Mouse (Mus musculus) intestine, postnatal 0 days (tissue): Measurements from ENCODE around the gene Sertad2. TPM values are rescaled to one million over a fixed set of nuclear protein-coding genes. Genes with fewer than 3 reads are reported as not detected.

Source experiments
- ATAC-seq: fragments of 200-750 bp; cut with Nextera tagmentation; 2 replicates; pipeline ENCODE4 v1.8.0; 2017; ENCODE audit warnings: mild to moderate bottlenecking, moderate TSS enrichment, moderate library complexity
- H3K27ac ChIP-seq: fragments of 300-500 bp; sonication (generic); 2 replicates; pipeline ENCODE4 v1.5.1; 2014; ENCODE audit warnings: mild to moderate bottlenecking, low read depth, low read length, moderate library complexity
- H3K27me3 ChIP-seq: fragments of 300-500 bp; sonication (generic); replicated peaks from 2 replicates; pipeline ENCODE4 v1.6.1; 2014; ENCODE audit warnings: low read length, mixed read lengths; ENCODE audit not compliant: control insufficient read depth, insufficient read depth
- H3K36me3 ChIP-seq: fragments of 300-500 bp; sonication (generic); 2 replicates; pipeline ENCODE4 v1.6.1; 2014; ENCODE audit warnings: mild to moderate bottlenecking, moderate library complexity; ENCODE audit not compliant: control insufficient read depth, insufficient read depth
- H3K4me1 ChIP-seq: fragments of 300-500 bp; sonication (generic); replicated peaks from 2 replicates; pipeline ENCODE4 v1.6.1; 2014; ENCODE audit warnings: antibody characterized with exemption, low read length, mixed read lengths; ENCODE audit not compliant: control insufficient read depth, insufficient read depth
- H3K4me2 ChIP-seq: fragments of 300-500 bp; sonication (generic); replicated peaks from 2 replicates; pipeline ENCODE4 v1.6.1; 2014; ENCODE audit warnings: low read depth, mild to moderate bottlenecking, moderate library complexity
- H3K4me3 ChIP-seq: fragments of 300-500 bp; sonication (generic); 2 replicates; pipeline ENCODE4 v1.5.1; 2014; ENCODE audit warnings: low read depth, low read length
- H3K9ac ChIP-seq: fragments of 300-500 bp; sonication (generic); 2 replicates; pipeline ENCODE4 v1.6.1; 2014; ENCODE audit warnings: mild to moderate bottlenecking, low read depth, low read length
- H3K9me3 ChIP-seq: fragments of 300-500 bp; sonication (generic); 2 replicates; pipeline ENCODE4 v1.6.1; 2016; ENCODE audit warnings: mixed run types; ENCODE audit not compliant: control insufficient read depth
- CTCF ChIP-seq: sonication (generic); IDR thresholded peaks from 2 replicates; pipeline ENCODE4 v1.5.1; 2016; ENCODE audit warnings: low read depth, mild to moderate bottlenecking, control low read depth, antibody characterized with exemption, moderate library complexity
- WGBS: fragments of 180-500 bp; shearing (Covaris S2); extraction: QIAGEN DNeasy Blood & Tissue Kit; methylation state at CpG from one replicate; pipeline ENCODE4 v1.1.7; 2014; 5-methylcytosine and 5-hydroxymethylcytosine counted together
- polyA plus RNA-seq: library from polyadenylated mRNA; unstranded; fragments of >200 nt; fragmentation: Nextera tagmentation; extraction: Ambion mirVana; gene quantifications from 2 replicates; pipeline ENCODE4 v1.2.1, GENCODE M21; 2015

Sertad2 gene
- polyA plus RNA-seq, 1 experiment from 2014 or later: 38.2 TPM

DNA sequence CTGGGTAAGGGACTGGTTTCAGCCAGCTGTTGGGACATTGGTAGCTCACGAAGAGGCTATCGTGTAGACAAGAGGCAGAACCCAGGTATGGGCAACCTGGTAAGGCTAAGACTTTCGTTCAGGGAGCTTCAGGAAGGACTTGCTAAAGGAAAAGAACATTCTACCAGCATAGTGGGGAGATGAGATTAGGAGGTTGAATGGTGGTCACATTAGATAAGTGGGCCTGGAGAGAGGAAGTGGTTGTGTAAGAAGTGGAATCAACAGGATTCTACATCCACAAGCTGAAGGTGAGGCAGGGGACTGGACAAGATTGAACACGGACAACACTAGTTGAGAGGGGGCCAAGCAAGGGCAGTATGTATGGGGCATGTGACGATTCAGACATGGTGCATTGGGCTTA, 138.6 kb downstream of the Sertad2 start:
- Histone ChIP-seq H3K27me3 (no peaks in the 10 kb centered on the region), H3K4me1 (no peaks in the 10 kb centered on the region), H3K4me2 (no peak overlapping the region), H3K36me3 (peaks cover 8% of the 10 kb centered on the region), H3K9me3 (no peaks in the 10 kb centered on the region), H3K4me3 (no peak overlapping the region), H3K9ac (no peak overlapping the region), H3K27ac (no peak overlapping the region)
- ATAC-seq: no peak
- WGBS: 88% methylated on average over 5 of the region's 5 CpGs
- no peak for TF ChIP-seq CTCF

DNA sequence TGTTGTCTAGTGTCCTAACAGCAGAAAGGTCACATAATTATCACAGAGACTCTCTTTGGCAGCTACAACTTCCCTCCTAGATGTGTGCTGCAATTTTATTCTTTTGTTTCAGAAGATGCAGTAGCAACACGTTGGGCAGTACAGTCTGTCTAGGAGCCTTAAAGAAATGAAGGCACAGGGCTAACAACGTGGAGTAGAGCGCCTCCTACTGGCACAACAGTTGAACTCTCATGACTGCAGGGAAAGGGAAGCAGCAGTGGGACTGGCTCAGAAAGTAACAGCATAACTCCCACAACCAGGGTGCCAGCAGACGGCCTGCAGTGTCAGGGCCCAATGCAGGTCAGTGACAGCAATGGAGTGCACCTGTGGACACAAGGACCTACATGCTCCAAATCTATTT, 147.9 kb downstream of the Sertad2 start:
- H3K9ac ChIP-seq: no peak overlapping the region
- no peak overlapping the region for H3K4me2 ChIP-seq
- ATAC-seq: 0 out of 2 replicates have a peak, but pooled peaks have one; percentile 19
- TF ChIP-seq CTCF: peak; percentile 95
- no peak overlapping the region for H3K4me3 ChIP-seq
- H3K36me3 ChIP-seq: peaks cover 20% of the 10 kb centered on the region
- 7% methylated on average over 4 of the region's 4 CpGs for WGBS
- no peaks in the 10 kb centered on the region for H3K27me3 ChIP-seq
- no peaks in the 10 kb centered on the region for H3K9me3 ChIP-seq
- no peak overlapping the region for H3K27ac ChIP-seq
- H3K4me1 ChIP-seq: no peaks in the 10 kb centered on the region

Other genes with a start within 250 kb of the Sertad2 start
- gene Slc1a4, start 210.5 kb upstream of the Sertad2 start, polyA plus RNA-seq: 3.1 and 3.4 TPM in 2 replicates
- 21.3 and 25.4 TPM in 2 replicates for gene Aftph, start 198.3 kb downstream of the Sertad2 start, polyA plus RNA-seq